ENCODE assay signal across 8 mouse cellular contexts in the genomic region with DNA sequence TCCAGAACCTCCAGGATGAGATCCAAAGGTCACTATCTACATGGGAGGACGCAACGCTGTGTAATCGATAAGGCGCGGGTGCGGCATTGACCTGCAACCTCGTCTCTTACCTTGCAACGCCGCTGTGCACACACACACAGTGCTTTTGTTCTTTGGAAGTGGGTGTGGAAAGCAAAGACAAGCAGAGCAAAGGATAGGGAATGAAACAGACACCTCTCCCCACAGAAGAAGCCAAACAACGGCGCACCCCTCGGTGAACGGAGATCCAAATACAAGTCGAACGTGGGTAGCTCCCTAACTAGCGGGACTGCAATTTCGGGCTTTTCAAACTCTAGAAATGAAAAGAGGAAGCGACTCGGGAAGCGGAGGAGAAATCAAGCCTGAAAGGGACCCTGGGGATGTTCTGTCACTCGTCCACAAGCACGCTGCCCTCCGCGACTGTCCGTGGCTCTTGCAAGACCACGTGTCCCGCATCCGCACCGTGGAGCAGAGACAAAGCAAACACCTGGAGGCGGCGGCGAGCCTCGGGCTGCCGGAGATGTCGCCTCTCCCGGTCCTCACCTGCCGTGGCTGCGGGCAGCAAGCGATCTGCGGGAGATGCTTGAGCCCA. TPM values are rescaled to one million over a fixed set of nuclear protein-coding genes. Genes with fewer than 3 reads are reported as not detected.
DNase-seq lines count a peak whose midpoint lies in the region; ATAC-seq and TF ChIP-seq lines count a peak whose summit lies in the region.

No protein-coding gene starts in this region.

- peak overlapping the region; percentile 89 for H3K4me3 ChIP-seq in ES-Bruce4 (ENCODE audit: low read depth, low read length)
- H3K4me3 ChIP-seq in stomach, embryonic 16.5 days (replicated peaks; ENCODE audit: low read length), result peak overlapping the region; percentile 99

- TF ChIP-seq EP300 in ES-Bruce4 (IDR thresholded peaks at IDR 0.05; ENCODE audit: insufficient read depth, low read depth, low read length), result no peak

- H3K9me3 ChIP-seq in ES-Bruce4 (replicated peaks; ENCODE audit: control insufficient read depth, insufficient read depth, low read length, poor library complexity, severe bottlenecking), result no peaks in the 10 kb centered on the region
- H3K9me3 ChIP-seq in stomach, embryonic 16.5 days (replicated peaks; ENCODE audit: control insufficient read depth, low read length), result no peaks in the 10 kb centered on the region

- H3K4me2 ChIP-seq in stomach, embryonic 16.5 days (ENCODE audit: low read depth, low read length), result peak overlapping the region; percentile 72

- TF ChIP-seq CTCF in ES-Bruce4 (IDR thresholded peaks at IDR 0.05; ENCODE audit: low read depth, low read length), result no peak

- no peaks in the 10 kb centered on the region for H3K4me1 ChIP-seq in ES-Bruce4 (ENCODE audit: control insufficient read depth, insufficient read depth, low read length)
- peaks cover 8% of the 10 kb centered on the region; the same call in 1 of the 2 replicates for H3K4me1 ChIP-seq in stomach, embryonic 16.5 days (ENCODE audit: control insufficient read depth, insufficient read depth, low read length)

- no peak for TF ChIP-seq POLR2A in ES-Bruce4 (IDR thresholded peaks at IDR 0.05; ENCODE audit: insufficient read depth, low read length)

- 0% methylated on average over 40 of the region's 40 CpGs for WGBS in stomach, embryonic 16.5 days

- ATAC-seq in granulocyte monocyte progenitor cell, adult 5-6 weeks (replicated peaks; ENCODE audit: poor library complexity, severe bottlenecking), result peak; percentile 45
- peak; percentile 42 for ATAC-seq in megakaryocyte-erythroid progenitor cell, adult 5-6 weeks (replicated peaks; ENCODE audit: low FRiP score, low TSS enrichment, poor library complexity, severe bottlenecking)
- ATAC-seq in stomach, embryonic 16.5 days (ENCODE audit: insufficient read depth, low FRiP score), result peak; percentile 33

- DNase-seq in cerebellum, adult 11-12 months, result peak; percentile 48
- no peak for DNase-seq in cerebellum, adult 9-10 months
- DNase-seq in embryo, embryonic 10 days (ENCODE audit: low spot score), result peak; percentile 45
- peak; percentile 6 to 33 for DNase-seq in kidney, postnatal 25 days

- peak overlapping the region; percentile 59 for H3K9ac ChIP-seq in ES-Bruce4 (ENCODE audit: low read depth, poor library complexity, severe bottlenecking)
- H3K9ac ChIP-seq in stomach, embryonic 16.5 days (ENCODE audit: low read length), result peak overlapping the region; percentile 90

- no peaks in the 10 kb centered on the region for H3K27me3 ChIP-seq in ES-Bruce4 (ENCODE audit: control insufficient read depth, insufficient read depth, low read length, poor library complexity, severe bottlenecking)
- H3K27me3 ChIP-seq in stomach, embryonic 16.5 days (ENCODE audit: control insufficient read depth, insufficient read depth, low read length), result no peaks in the 10 kb centered on the region

- H3K36me3 ChIP-seq in ES-Bruce4 (ENCODE audit: control insufficient read depth, insufficient read depth, low read length, poor library complexity, severe bottlenecking), result no peaks in the 10 kb centered on the region; the same call in 1 of the 2 replicates
- no peaks in the 10 kb centered on the region for H3K36me3 ChIP-seq in stomach, embryonic 16.5 days (ENCODE audit: control insufficient read depth, insufficient read depth, low read length)

- H3K27ac ChIP-seq in ES-Bruce4 (ENCODE audit: insufficient read depth, low read length), result no peak overlapping the region
- peak overlapping the region; percentile 86 for H3K27ac ChIP-seq in stomach, embryonic 16.5 days (ENCODE audit: low read length)

RNA-seq across cellular contexts. Expression of a gene that starts 0.6 kb away (rescaled TPM):
- 12.2 and 12.4 TPM in 2 replicates for polyA plus RNA-seq in ES-Bruce4 (2011; ENCODE audit: insufficient read depth, insufficient read length, low read depth, missing spikeins)
- total RNA-seq in granulocyte monocyte progenitor cell, adult 5-6 weeks (2014; fragmentation: Nextera tagmentation), result 11.5 and 15.3 TPM in 2 replicates
- 16.7 and 20.9 TPM in 2 replicates for total RNA-seq in granulocyte monocyte progenitor cell, adult 5-6 weeks (2017)
- total RNA-seq in megakaryocyte-erythroid progenitor cell, adult 5-6 weeks (2014; fragmentation: Nextera tagmentation), result 24.4 and 45.6 TPM in 2 replicates
- total RNA-seq in megakaryocyte-erythroid progenitor cell, adult 5-6 weeks (2017), result 20.6 and 26.7 TPM in 2 replicates
- 15.1 and 16.6 TPM in 2 replicates for polyA plus RNA-seq in stomach, embryonic 16.5 days (2015; fragmentation: Nextera tagmentation; extraction: Ambion mirVana)

RNA-seq across cellular contexts. Expression of a gene that starts 0.8 kb away (rescaled TPM):
- polyA plus RNA-seq in ES-Bruce4 (2011; ENCODE audit: insufficient read depth, insufficient read length, low read depth, missing spikeins), result 48.5 and 55.0 TPM in 2 replicates
- total RNA-seq in granulocyte monocyte progenitor cell, adult 5-6 weeks (2014; fragmentation: Nextera tagmentation), result 52.7 and 57.5 TPM in 2 replicates
- 64.8 and 82.9 TPM in 2 replicates for total RNA-seq in granulocyte monocyte progenitor cell, adult 5-6 weeks (2017)
- 46.1 and 56.8 TPM in 2 replicates for total RNA-seq in megakaryocyte-erythroid progenitor cell, adult 5-6 weeks (2014; fragmentation: Nextera tagmentation)
- 54.8 and 61.1 TPM in 2 replicates for total RNA-seq in megakaryocyte-erythroid progenitor cell, adult 5-6 weeks (2017)
- polyA plus RNA-seq in stomach, embryonic 16.5 days (2015; fragmentation: Nextera tagmentation; extraction: Ambion mirVana), result 30.4 and 31.0 TPM in 2 replicates
